Mouse (Mus musculus): ENCODE results near the gene Krtap4-13.
"Not testable (repeated sequence)": the region's sequence is repeated elsewhere in the genome, so short reads cannot be mapped to it uniquely, and the experiment has no call there.

DNA sequence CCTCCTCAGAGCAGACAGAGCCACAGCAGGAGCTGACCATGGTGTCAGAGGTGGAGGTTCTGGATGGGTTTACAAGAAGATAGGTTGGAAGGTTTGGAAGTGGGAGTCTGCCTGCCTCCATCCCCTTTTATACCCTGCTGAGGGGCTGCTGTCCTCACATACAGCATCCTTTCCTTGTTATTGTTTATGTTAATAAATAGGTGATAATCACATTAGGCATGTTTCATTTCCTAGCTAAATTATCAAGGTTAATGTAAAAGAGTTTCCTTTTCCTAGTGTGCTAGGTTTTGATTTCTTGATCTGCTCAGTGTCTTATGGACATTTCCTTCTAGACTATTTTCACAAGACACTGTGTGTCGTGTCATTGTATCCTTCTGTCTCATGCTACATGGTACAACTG is 10.9 kb downstream of the Krtap4-13 start, which contains the start of gene Gm11569:
- not testable (repeated sequence) for TF ChIP-seq GATA1, TAL1 (IDR thresholded peaks at IDR 0.05; ENCODE audit: low read length)
